Mouse (Mus musculus): Measurements from ENCODE around the gene Btg4. TPM values are rescaled to one million over a fixed set of nuclear protein-coding genes. Genes with fewer than 3 reads are reported as not detected.

The Btg4 gene
- not detected in 2 replicates for polyA plus RNA-seq (2012; ENCODE audit: insufficient read depth, insufficient read length, missing spikeins)

DNA sequence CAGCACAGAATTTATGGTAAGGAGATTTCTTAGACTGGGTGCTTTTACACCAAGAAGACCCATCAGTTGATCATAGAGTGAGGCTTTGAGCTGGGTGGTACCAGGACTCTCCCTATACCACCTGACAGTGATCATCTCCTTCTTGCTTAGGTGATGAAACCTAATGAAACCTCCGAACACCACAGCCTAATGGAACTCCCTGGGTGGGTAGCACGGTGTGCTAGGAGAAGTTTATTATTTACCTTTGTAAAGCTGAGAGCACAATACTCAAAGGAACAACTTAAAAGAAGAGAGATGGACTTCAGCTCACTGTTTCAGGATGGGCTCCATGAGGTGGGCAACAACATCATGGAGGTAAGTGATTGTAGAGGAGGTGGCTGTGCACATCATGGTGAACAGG is at the start of gene Btg4:
Btg4 (plus strand) TSS at position 301 of the 400 bp plus-strand sequence.
- no peak within 1 kb of the TSS for H3K27ac ChIP-seq (replicated peaks; ENCODE audit: low read depth, low read length)
- H3K4me3 ChIP-seq (ENCODE audit: insufficient read depth, low read depth, low read length): no peak within 1 kb of the TSS
- H3K4me1 ChIP-seq (ENCODE audit: control insufficient read depth, insufficient read depth, insufficient read length, low read length): no peaks in the 10 kb centered on the region; the same call in 1 of the 2 replicates

DNA sequence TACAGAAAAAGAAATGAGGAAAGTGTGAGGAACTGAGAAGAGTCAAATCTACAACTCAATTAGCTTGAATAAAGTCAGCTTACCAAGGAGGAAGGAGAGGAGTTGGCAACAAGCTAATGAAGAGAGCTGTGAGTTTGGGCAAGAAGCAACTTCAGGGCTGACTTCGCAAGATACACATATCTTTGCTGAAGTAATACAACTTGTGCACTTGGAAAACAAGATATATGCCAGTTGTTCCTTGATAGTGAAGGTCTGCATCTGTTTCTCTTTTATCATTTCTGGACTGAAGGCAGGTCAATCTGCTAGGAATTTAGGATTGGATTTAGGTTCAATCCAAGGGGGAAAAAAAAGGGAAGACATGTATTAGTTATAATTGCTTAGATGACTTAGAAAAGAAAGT is 47.1 kb upstream of the Btg4 start:
- H3K4me3 ChIP-seq (ENCODE audit: insufficient read depth, low read depth, low read length): no peak overlapping the region
- H3K4me1 ChIP-seq (ENCODE audit: control insufficient read depth, insufficient read depth, insufficient read length, low read length): no peaks in the 10 kb centered on the region
- H3K27ac ChIP-seq (replicated peaks; ENCODE audit: low read depth, low read length): no peak overlapping the region

DNA sequence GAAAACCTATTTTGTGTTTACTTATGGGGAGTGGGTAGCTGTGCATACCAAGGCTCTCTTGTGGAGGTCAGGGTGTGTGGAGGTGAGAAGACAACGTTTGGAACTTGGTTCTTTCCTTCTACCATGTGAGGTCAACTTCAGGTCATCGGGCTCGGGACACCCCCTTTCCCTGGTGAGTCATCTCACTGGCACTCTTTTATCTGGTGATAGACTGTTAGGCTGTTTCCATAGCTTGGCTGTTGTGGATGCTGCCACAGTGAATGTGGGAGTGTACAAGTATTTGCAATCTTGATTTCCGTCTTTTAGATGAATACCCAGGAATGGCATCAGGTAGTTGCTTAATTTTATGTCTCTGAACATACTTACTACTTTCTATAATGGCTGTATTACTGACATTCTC is 45.0 kb upstream of the Btg4 start:
- Histone ChIP-seq H3K4me1 (ENCODE audit: control insufficient read depth, insufficient read depth, insufficient read length, low read length) (no peaks in the 10 kb centered on the region), H3K4me3 (ENCODE audit: insufficient read depth, low read depth, low read length) (no peak overlapping the region), H3K27ac (replicated peaks; ENCODE audit: low read depth, low read length) (no peak overlapping the region)

DNA sequence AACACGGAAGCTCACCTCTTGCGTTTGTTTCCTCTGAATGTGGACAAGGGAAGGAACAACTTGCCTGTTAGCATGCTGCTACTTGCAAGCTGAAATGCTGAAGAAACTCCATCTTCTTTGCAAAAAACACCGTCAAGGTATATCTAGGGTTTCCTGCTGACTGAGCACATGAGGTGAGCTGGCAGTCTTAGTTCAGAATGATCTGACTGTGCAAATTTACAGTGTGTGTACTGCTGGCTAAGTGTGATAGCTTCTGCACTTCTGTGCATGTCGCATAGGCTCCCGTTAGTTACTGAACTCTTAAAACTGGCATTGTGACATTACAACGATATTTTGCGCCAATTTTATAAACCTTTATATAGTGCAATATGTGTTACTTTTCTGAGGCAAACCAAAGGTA is 41.0 kb upstream of the Btg4 start:
- Histone ChIP-seq H3K4me1 (ENCODE audit: control insufficient read depth, insufficient read depth, insufficient read length, low read length) (no peaks in the 10 kb centered on the region), H3K27ac (replicated peaks; ENCODE audit: low read depth, low read length) (no peak overlapping the region), H3K4me3 (ENCODE audit: insufficient read depth, low read depth, low read length) (no peak overlapping the region)

DNA sequence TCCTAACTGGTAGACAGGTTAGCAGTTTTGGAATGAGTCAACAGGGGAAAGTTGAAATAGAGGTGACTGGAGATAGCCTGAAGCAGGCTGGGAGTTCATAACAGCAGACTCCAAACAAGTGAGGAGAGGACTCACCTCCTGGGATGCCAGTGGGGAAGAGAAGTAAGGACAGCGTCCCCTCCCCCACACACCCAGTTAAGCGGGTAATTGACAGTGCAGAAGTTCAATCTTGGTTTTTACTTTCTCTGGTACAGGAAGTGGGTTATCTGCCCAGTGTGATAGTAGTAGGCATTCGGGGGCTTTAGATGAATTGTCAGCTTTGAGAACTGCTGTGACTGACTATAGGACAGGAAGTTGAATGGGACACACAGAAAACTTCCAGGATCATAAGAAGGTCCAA is 40.4 kb upstream of the Btg4 start:
- H3K27ac ChIP-seq (replicated peaks; ENCODE audit: low read depth, low read length): no peak overlapping the region
- H3K4me1 ChIP-seq (ENCODE audit: control insufficient read depth, insufficient read depth, insufficient read length, low read length): no peaks in the 10 kb centered on the region

DNA sequence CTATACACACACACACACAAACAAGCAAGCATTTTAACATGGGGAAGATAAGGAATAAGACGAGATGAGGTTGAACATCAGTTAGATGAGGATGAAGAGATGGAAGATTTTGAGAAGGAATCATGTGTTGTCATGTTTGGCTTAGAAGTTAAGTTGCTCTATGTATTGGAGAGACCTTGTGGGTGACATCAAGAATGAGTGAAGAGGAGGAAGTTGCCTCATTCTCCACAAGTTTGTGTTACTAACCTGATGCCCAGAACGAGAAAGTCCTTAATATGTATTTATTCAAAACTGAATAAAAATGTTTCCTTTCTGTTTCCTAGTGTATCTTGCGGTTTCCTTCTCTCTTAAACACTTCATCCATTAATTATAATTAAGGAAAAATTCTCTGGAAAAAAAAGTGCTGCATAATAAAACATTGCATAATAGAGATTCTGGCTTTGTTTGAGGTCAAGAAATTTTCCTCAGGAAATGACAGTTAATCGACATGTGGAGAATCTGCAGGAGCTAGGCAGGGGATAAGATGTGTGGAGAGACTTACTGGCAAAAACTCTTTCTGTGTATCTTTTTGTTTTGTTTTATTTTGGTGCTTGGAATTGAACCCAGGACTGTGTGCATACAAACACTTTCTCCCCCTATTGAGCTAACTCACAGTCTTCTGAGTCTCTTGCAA is 39.4 kb upstream of the Btg4 start:
- Histone ChIP-seq H3K4me1 (ENCODE audit: control insufficient read depth, insufficient read depth, insufficient read length, low read length) (no peaks in the 10 kb centered on the region), H3K27ac (replicated peaks; ENCODE audit: low read depth, low read length) (no peak overlapping the region), H3K4me3 (ENCODE audit: insufficient read depth, low read depth, low read length) (no peak overlapping the region)

More for the DNA sequence above, 40.4 kb upstream of the Btg4 start:
- no peak overlapping the region for H3K4me3 ChIP-seq (ENCODE audit: insufficient read depth, low read depth, low read length)

DNA sequence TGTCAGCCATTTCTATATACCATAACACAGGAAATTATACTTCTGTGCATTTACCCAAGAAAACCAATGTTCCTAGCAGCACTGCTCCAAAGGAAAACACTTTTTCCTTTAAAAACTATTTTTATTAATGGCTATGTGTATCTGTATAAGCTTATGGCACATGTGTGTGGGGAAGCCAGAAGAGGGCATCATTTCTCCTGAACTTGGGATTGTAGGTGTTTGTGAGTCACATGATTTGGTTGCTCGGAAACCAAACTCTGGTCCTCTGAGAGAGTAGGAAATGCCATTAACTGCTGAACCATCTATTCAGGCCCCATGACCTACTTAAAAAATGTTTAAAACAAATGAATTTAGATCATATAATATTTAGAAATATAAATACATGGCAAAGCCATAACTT is 33.7 kb upstream of the Btg4 start:
- H3K27ac ChIP-seq (replicated peaks; ENCODE audit: low read depth, low read length): no peak overlapping the region
- H3K4me1 ChIP-seq (ENCODE audit: control insufficient read depth, insufficient read depth, insufficient read length, low read length): no peaks in the 10 kb centered on the region
- H3K4me3 ChIP-seq (ENCODE audit: insufficient read depth, low read depth, low read length): no peak overlapping the region

DNA sequence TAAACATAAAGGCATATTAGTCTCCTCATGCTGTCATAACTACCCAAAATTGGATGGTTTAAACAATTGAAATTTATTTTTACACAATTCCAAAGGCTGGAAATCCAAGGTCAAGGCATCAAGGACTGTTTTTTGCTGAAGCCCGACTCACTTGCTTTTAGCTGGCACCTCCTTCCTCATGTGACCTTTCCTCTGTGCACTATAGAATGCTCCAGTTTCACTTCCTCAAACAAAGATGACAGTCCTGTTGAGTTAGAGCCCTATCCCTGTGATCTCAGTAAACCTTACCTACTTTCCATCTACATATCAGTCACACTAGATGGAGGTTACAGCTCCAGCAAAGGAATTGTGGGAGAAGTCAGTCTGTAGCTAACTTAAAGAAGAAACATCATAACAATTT is 30.6 kb upstream of the Btg4 start:
- Histone ChIP-seq H3K4me1 (ENCODE audit: control insufficient read depth, insufficient read depth, insufficient read length, low read length) (no peaks in the 10 kb centered on the region), H3K27ac (replicated peaks; ENCODE audit: low read depth, low read length) (no peak overlapping the region), H3K4me3 (ENCODE audit: insufficient read depth, low read depth, low read length) (no peak overlapping the region)

DNA sequence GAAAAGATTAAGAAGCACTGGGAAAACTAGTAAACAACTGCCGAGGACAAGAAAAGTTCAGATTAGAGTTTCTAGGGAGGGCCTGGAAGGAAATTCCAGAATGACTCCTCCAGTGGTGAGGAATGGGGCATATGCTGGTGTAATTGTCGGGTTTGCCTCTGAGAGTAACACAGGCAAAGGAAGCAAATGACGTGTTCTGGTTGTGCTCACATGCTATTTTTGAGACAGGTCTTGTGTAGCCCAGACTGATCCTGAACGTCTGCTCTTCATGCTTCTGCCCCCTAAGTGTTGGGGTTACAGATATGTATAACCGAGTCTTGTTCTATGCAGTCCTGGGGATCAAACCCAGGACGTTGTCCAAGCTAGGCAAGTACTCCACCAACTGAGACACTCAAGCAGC is 29.1 kb upstream of the Btg4 start:
- Histone ChIP-seq H3K4me1 (ENCODE audit: control insufficient read depth, insufficient read depth, insufficient read length, low read length) (no peaks in the 10 kb centered on the region), H3K4me3 (ENCODE audit: insufficient read depth, low read depth, low read length) (no peak overlapping the region), H3K27ac (replicated peaks; ENCODE audit: low read depth, low read length) (no peak overlapping the region)

DNA sequence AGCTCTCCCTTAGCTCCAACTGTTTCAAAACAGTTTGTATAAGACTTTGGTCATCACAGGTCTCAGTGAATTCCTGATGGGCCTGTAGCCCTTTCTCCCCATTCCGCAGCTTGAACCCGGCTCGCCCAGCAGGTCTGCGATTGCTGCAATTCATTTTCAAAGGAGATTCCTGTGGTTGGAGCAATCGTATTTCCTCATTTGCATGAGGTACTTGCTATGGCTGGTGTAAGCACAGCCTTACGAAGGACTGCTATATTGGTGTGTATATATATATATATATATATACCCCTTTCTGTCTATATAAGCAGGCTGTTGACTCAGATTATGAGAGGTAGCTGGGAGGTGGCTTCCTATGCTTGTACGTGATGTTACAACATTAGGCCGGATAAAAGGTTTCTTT is 28.4 kb upstream of the Btg4 start:
- Histone ChIP-seq H3K27ac (replicated peaks; ENCODE audit: low read depth, low read length) (no peak overlapping the region), H3K4me1 (ENCODE audit: control insufficient read depth, insufficient read depth, insufficient read length, low read length) (no peaks in the 10 kb centered on the region), H3K4me3 (ENCODE audit: insufficient read depth, low read depth, low read length) (no peak overlapping the region)

DNA sequence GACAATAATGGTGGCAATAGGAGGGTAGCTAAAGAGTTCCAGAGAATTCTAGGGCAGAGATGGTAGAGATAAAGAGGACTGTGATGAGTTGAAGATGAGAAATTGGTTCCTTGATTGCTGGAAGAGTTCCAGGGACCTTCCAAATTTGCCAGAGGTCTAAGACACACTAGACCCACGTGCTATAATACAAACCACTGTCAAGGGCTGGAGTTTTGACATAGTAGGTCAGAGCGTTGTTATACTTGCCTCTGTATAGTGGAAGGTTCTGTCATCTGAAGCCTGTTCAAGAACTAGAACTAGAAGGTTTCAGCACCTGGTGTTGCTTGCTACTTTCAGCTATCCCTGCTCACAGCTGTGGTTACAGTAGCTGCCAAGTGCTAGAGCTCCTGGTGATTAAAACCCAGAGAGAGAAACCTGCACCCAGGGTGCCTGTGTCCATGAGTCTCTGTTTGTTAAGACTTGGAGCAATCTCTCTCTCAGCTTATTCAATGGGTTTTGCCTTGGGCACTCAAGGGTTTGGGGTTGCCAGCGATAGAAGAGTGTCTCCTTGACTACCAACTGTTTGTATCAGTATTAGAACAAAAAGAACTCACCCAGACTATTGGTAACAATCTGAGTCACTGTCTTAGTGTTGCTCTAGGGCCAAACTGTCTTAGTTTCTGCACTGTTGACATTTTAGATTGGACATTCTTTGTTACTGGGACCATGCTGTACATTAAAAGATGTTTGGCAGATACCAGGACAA is 27.7 kb upstream of the Btg4 start:
- no peaks in the 10 kb centered on the region for H3K4me1 ChIP-seq (ENCODE audit: control insufficient read depth, insufficient read depth, insufficient read length, low read length)
- no peak overlapping the region for H3K27ac ChIP-seq (replicated peaks; ENCODE audit: low read depth, low read length)
- H3K4me3 ChIP-seq (ENCODE audit: insufficient read depth, low read depth, low read length): no peak overlapping the region

DNA sequence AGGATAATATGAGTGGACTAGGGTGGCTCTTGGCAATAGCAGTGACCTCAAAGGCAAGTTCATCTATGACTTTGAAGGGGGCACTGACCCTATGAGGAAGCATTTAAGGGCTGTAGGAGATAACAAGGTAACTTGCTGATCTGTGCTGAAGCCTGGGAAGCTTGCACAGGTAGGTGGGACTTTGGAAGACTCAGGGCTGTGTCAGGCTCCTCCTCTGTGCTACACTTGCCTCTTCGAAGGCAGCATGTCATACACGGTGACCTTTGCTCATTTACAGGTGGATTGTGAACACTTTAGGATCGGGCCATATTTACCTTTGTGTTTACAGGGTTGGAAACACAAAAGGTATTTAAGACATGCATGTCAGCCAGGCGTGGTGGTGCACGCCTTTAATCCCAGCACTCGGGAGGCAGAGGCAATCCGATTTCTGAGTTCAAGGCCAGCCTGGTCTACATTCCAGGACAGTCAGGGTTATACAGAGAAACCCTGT is 19.2 kb upstream of the Btg4 start:
- H3K27ac ChIP-seq (replicated peaks; ENCODE audit: low read depth, low read length): no peak overlapping the region
- no peaks in the 10 kb centered on the region for H3K4me1 ChIP-seq (ENCODE audit: control insufficient read depth, insufficient read depth, insufficient read length, low read length)

DNA sequence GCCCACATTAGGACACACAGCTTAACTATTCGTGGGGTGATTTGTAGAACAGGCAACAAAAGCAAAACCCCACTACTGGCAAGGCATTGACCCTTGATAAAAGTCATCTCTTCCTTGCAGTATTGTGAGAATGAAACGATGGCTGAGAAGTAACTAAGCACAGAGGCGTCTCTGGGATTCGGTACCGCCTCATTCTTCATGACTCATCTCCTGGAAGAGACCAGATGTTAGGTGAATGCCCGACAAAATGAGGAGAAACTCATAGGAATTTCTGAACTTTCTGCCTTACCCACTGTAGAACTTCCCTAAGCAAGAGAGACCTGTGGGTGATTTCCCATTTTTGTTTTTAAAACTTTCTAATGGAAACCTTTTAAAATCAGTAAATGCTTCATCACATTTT is 18.6 kb upstream of the Btg4 start:
- Histone ChIP-seq H3K4me3 (ENCODE audit: insufficient read depth, low read depth, low read length) (no peak overlapping the region), H3K27ac (replicated peaks; ENCODE audit: low read depth, low read length) (no peak overlapping the region), H3K4me1 (ENCODE audit: control insufficient read depth, insufficient read depth, insufficient read length, low read length) (no peaks in the 10 kb centered on the region)

More for the DNA sequence above, 19.2 kb upstream of the Btg4 start:
- H3K4me3 ChIP-seq (ENCODE audit: insufficient read depth, low read depth, low read length): no peak overlapping the region

DNA sequence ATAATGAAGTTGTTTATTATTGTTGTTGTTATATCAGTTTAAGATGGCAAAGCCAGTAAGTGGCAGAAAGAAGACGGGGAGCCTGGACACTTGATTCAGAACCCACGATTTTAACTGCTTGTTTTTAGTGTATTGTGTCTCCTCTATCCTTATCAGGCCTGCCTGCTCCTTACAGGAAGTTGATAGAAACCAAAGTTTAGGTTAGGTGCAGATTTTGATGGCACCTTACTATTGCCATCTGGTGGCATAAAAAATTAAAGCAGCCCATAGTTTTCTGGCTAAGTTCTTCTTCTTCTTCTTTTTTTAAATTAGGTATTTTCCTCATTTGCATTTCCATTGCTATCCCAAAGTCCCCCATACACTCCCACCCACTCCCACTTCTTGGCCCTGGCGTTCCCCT is 8.5 kb upstream of the Btg4 start:
- Histone ChIP-seq H3K4me1 (ENCODE audit: control insufficient read depth, insufficient read depth, insufficient read length, low read length) (no peaks in the 10 kb centered on the region; the same call in 1 of the 2 replicates), H3K4me3 (ENCODE audit: insufficient read depth, low read depth, low read length) (no peak overlapping the region), H3K27ac (replicated peaks; ENCODE audit: low read depth, low read length) (no peak overlapping the region)

DNA sequence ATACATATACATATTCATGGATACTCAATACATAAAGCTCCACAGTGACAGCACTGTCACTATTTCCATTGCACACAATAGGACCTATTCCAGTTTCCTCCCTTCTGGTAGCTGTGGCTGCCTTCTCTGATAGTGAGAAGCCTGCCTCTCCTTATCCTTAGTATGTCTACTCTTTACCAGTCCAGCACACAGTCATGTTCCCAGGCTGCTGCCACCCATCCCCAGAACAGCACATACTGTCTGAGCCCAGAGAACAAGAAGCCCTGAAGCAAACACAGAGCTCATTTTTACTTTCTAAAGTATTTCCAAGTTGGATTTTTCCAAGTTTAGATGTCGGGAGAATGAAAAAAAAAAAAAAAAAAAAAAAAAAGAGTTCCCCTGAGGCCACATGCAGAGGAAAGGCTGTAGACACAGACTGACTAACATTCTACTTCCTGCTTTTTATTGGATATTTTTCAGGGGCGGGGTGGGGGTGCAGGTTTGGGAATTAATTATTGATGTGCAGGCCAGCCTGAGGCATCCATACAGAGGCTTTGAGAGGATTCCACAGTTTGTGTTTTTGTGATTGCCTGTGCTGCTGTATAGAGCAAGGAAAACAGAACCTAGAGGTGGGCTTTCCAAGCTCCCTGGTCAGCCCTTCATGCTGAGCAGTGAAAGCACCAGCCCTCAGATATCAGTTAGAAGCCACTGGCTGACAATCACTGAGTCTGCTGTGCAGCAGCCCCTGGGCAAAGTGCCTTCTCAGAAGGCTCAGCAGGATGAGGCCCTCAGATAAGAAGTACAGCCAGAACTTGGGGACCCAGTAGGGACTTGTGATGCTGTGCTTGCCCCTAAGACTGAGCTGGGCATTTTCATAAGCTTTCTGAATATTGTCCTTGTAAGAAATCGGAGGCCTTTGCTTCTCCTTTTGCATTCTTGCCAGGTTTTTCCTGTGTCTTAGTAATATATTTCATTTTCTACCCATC is 4.1 kb upstream of the Btg4 start:
- Histone ChIP-seq H3K4me3 (ENCODE audit: insufficient read depth, low read depth, low read length) (no peak overlapping the region), H3K27ac (replicated peaks; ENCODE audit: low read depth, low read length) (peak overlapping the region; percentile 56)

More for the DNA sequence above, 4.1 kb upstream of the Btg4 start:
- no peaks in the 10 kb centered on the region; the same call in 1 of the 2 replicates for H3K4me1 ChIP-seq (ENCODE audit: control insufficient read depth, insufficient read depth, insufficient read length, low read length)

Data from brown adipose tissue, adult 24 weeks (tissue).